10 mouse cellular contexts compared by ENCODE assay signal in genomic region chr1:138487569-138487968, GRCm38 (mm10).
DNase-seq lines count a peak whose midpoint lies in the region; ATAC-seq and TF ChIP-seq lines count a peak whose summit lies in the region.
"Had no signal": no experiment of that assay in that cellular context is flagged by ENCODE, and none has a peak within 500 bp of the region (broad histone marks: within the 10 kb centered on the region; RNA-seq: fewer than 3 reads in every experiment).

No protein-coding gene starts in this region.

- TF ChIP-seq CTCF in layer of hippocampus, adult 2 months (conservative IDR thresholded peaks at IDR 0.05), result peak; percentile 77

- no peak overlapping the region for H3K4me3 ChIP-seq in layer of hippocampus, adult 2 months
- H3K4me3 ChIP-seq: limb, embryonic 15.5 days; midbrain, embryonic 15.5 days had no signal

- no peak for DNase-seq in layer of hippocampus, adult 2 months (ENCODE audit: low spot score in 2 of 2)
- DNase-seq in layer of hippocampus, adult 9-11 months, result no peak
- DNase-seq in CD4-positive helper T cell, adult 2 months (ENCODE audit: low read depth, low spot score), result peak; percentile 4
- DNase-seq in lung, postnatal 25 days (ENCODE audit: low spot score), result peak; percentile 50
- no peak for DNase-seq in layer of hippocampus, postnatal 10 days (ENCODE audit: low spot score in 2 of 2)
- no peak for DNase-seq in gastrocnemius, postnatal 36 days
- DNase-seq: cerebellum, adult 9-11 months had no signal

- H3K27ac ChIP-seq in layer of hippocampus, adult 2 months, result no peak overlapping the region
- H3K27ac ChIP-seq: limb, embryonic 15.5 days; midbrain, embryonic 15.5 days had no signal

- ATAC-seq in common myeloid progenitor, adult 5-6 weeks (replicated peaks; ENCODE audit: low read depth, poor library complexity, severe bottlenecking), result peak; percentile 56; the same call in 1 of the 2 replicates
- ATAC-seq: midbrain, embryonic 15.5 days had no signal

- intact Hi-C loops in gastrocnemius, postnatal 36 days (cut with DNase I), result no loop called here

Comparison
In these comparisons a context has a peak if more than half of its experiments do, and no peak if none do; other contexts are left out.
1. DNase-seq: peak in CD4-positive helper T cell, adult 2 months (single experiment) and lung, postnatal 25 days (single experiment); none in layer of hippocampus, adult 2 months (0 of 2), layer of hippocampus, adult 9-11 months (single experiment), layer of hippocampus, postnatal 10 days (0 of 2) and gastrocnemius, postnatal 36 days (0 of 2).